Mouse (Mus musculus) hindbrain, embryonic 10.5 days (tissue): ENCODE results near the gene Nt5c3b. TPM values are rescaled to one million over a fixed set of nuclear protein-coding genes. Genes with fewer than 3 reads are reported as not detected.

ENCODE experiments used
- DNase-seq: peaks from one replicate; pipeline ENCODE4 v3.0.0-alpha.2; 2017; ENCODE audit warnings: low spot score
- H3K27ac ChIP-seq: fragments of 300-500 bp; sonication (generic); 2 replicates; pipeline ENCODE4 v1.5.1; 2016; ENCODE audit warnings: mild to moderate bottlenecking, moderate library complexity
- H3K27me3 ChIP-seq: fragments of 300-500 bp; sonication (generic); 2 replicates; pipeline ENCODE4 v1.6.1; 2016; ENCODE audit warnings: mild to moderate bottlenecking; ENCODE audit not compliant: poor library complexity, insufficient read depth, severe bottlenecking
- H3K36me3 ChIP-seq: fragments of 300-500 bp; sonication (generic); 2 replicates; pipeline ENCODE4 v1.6.1; 2016; ENCODE audit warnings: mild to moderate bottlenecking, moderate library complexity
- H3K4me1 ChIP-seq: fragments of 300-500 bp; sonication (generic); replicated peaks from 2 replicates; pipeline ENCODE4 v1.6.1; 2016; ENCODE audit warnings: mild to moderate bottlenecking
- H3K4me3 ChIP-seq: fragments of 300-500 bp; sonication (generic); 2 replicates; pipeline ENCODE4 v1.5.1; 2016; ENCODE audit warnings: mild to moderate bottlenecking, moderate library complexity
- H3K9me3 ChIP-seq: fragments of 300-500 bp; sonication (generic); 2 replicates; pipeline ENCODE4 v1.6.1; 2016; ENCODE audit warnings: mild to moderate bottlenecking, moderate library complexity
- WGBS: fragments of 180-500 bp; shearing (Covaris S2); methylation state at CpG from one replicate; pipeline ENCODE4 v1.1.7; 2016; 5-methylcytosine and 5-hydroxymethylcytosine counted together
- polyA plus RNA-seq: library from polyadenylated mRNA; unstranded; fragments of >200 nt; fragmentation: Nextera tagmentation; extraction: Ambion mirVana; gene quantifications from 2 replicates; pipeline ENCODE4 v1.2.1, GENCODE M21; 2016

Nt5c3b gene
- polyA plus RNA-seq, 1 experiment from 2014 or later: 115 TPM

- H3K4me1 ChIP-seq: peaks cover 51% of the 10 kb centered on the region
- WGBS: 0% methylated on average over 31 of the region's 31 CpGs
- DNase-seq: peak; percentile 72
These were observed 26.4 kb downstream of the Nt5c3b start, which contains the start of gene Fkbp10 for GRCm38 (mm10) chr11:100414914-100415822. Fkbp10 (plus strand) TSS chr11:100415697.

DNA sequence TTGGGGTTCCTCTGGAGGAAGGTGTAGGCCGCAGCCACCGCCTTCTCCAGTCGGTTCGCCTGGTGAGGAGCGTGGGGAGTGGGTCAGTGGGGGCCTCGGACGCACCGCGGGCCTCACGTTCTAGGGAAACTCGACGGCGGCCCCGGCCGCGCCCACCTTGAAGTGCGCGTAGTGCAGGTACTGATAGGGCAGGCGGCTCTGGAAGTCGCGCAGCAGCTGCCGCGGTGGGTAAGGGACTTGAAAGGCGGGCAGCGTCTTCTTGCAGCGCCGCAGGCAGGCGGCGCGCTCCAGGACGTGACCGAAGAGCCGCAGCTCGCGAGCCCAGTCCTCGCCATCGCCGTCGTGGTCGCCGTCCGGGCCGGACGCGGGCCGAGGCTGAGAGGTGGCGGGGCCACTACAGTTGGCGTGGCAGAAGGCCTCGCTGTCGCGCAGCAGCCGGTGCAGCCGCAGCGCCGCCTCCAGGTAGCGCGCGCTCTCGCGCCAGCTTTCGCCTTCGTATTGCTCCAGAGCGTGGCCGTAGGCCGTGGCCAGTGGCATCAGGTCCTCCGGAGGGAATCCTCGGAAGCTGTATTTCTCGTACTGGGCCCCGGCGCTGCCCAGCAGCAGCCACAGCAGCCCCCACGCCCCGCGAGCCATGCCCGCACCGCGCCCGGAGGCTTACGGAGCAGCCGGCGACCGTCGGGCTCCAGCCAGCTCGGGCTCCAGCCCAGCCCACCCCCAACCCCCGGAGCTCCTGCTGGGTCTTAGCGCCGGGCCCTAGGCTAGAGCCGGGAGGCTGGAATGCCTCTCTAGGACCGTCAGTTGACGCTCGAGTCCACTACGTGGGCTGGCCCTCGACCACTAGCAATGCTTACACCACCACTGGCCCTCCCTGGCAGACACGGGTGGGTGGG, 27.3 kb downstream of the Nt5c3b start, which contains the start of gene P3h4:
TSS of gene P3h4 (minus strand) at position 816 of the 893 bp plus-strand sequence.
- Histone ChIP-seq H3K27ac (peak within 1 kb of the TSS; percentile 90), H3K36me3 (peaks cover 17% of the 10 kb centered on the region), H3K4me1 (peaks cover 51% of the 10 kb centered on the region), H3K27me3 (peaks cover 35% of the 10 kb centered on the region), H3K4me3 (peak within 1 kb of the TSS; percentile 76), H3K9me3 (no peaks in the 10 kb centered on the region)
- 2% methylated on average over 93 of the region's 93 CpGs for WGBS
- DNase-seq: peak; percentile 91

More at GRCm38 (mm10) chr11:100414914-100415822, 26.4 kb downstream of the Nt5c3b start, which contains the start of gene Fkbp10:
- Histone ChIP-seq H3K36me3 (peaks cover 9% of the 10 kb centered on the region), H3K9me3 (no peaks in the 10 kb centered on the region), H3K27me3 (peaks cover 35% of the 10 kb centered on the region), H3K27ac (peak within 1 kb of the TSS; percentile 90), H3K4me3 (peak within 1 kb of the TSS; percentile 76)

GRCm38 (mm10) chr11:100413541-100413940, 28.1 kb downstream of the Nt5c3b start:
- Histone ChIP-seq H3K27ac (peak overlapping the region; percentile 90), H3K27me3 (peaks cover 35% of the 10 kb centered on the region), H3K4me3 (peak overlapping the region; percentile 76), H3K9me3 (no peaks in the 10 kb centered on the region), H3K4me1 (peaks cover 51% of the 10 kb centered on the region), H3K36me3 (peaks cover 24% of the 10 kb centered on the region)
- WGBS: 81% methylated on average over 11 of the region's 11 CpGs
- DNase-seq: no peak

- Histone ChIP-seq H3K9me3 (no peaks in the 10 kb centered on the region), H3K27ac (peak overlapping the region; percentile 40; the same call in 1 of the 2 replicates), H3K27me3 (peaks cover 28% of the 10 kb centered on the region), H3K4me1 (peaks cover 51% of the 10 kb centered on the region), H3K4me3 (no peak overlapping the region; the same call in 1 of the 2 replicates), H3K36me3 (peaks cover 29% of the 10 kb centered on the region)
- no peak for DNase-seq
- 86% methylated on average over 11 of the region's 11 CpGs for WGBS
These were observed 29.9 kb downstream of the Nt5c3b start for GRCm38 (mm10) chr11:100411736-100412135.

- H3K4me1 ChIP-seq: peaks cover 31% of the 10 kb centered on the region
- no peak overlapping the region for H3K4me3 ChIP-seq
- no peak overlapping the region for H3K27ac ChIP-seq
- peaks cover 9% of the 10 kb centered on the region for H3K27me3 ChIP-seq
- H3K36me3 ChIP-seq: peaks cover 29% of the 10 kb centered on the region
- DNase-seq: no peak
- no peaks in the 10 kb centered on the region for H3K9me3 ChIP-seq
- 76% methylated on average over 3 of the region's 3 CpGs for whole genome bisulfite sequencing
These were observed 31.9 kb downstream of the Nt5c3b start for GRCm38 (mm10) chr11:100409686-100410085.

- Histone ChIP-seq H3K27ac (no peak overlapping the region), H3K36me3 (peaks cover 29% of the 10 kb centered on the region), H3K9me3 (no peaks in the 10 kb centered on the region), H3K27me3 (peaks cover 8% of the 10 kb centered on the region), H3K4me1 (peaks cover 25% of the 10 kb centered on the region), H3K4me3 (no peak overlapping the region)
- WGBS: 93% methylated on average over 12 of the region's 12 CpGs
- no peak for DNase-seq
These were observed 32.7 kb downstream of the Nt5c3b start for GRCm38 (mm10) chr11:100408835-100409462.

DNA sequence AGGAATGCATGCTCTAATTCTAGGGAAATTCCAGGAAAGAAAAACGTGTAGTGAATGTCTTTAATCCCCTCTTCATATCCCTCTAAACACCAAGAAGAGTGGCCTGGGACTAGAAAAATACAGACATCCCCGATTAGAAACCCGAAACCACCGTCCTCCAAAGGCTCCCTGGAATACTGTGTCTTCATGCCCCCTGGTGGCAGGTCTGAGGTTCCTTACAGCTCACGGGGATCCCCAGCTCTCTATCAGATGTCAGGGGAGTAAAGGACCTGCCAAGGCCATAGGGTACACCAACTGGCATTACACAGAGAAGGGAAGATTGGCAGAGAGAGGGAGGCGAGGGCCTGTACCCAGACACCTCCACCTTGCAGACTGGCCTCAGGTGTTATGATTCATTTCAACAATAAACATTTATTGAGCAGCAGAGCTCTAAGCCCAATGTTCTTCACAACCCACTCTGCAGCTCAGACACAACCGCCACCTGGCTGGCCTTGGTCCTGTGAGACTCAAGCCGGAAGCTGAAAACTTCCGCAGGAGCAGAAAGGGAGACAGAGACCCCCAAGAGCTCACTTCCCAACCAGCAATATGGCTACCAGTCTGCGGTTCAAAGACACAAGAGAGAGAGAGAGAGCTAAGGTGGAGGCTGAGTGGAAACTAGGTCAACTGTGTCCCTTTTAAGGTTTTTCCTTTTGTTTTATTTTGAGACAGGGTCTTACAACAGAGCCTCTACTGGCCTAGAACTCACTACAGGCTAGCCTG, 33.4 kb downstream of the Nt5c3b start:
- DNase-seq: peak; percentile 50
- WGBS: 50% methylated on average over 10 of the region's 10 CpGs

GRCm38 (mm10) chr11:100406995-100407705, 34.5 kb downstream of the Nt5c3b start:
- H3K27me3 ChIP-seq: no peaks in the 10 kb centered on the region; the same call in 1 of the 2 replicates
- H3K36me3 ChIP-seq: peaks cover 26% of the 10 kb centered on the region
- WGBS: 86% methylated on average over 5 of the region's 5 CpGs
- H3K27ac ChIP-seq: no peak overlapping the region
- no peak overlapping the region for H3K4me3 ChIP-seq
- no peak for DNase-seq
- peaks cover 24% of the 10 kb centered on the region for H3K4me1 ChIP-seq
- H3K9me3 ChIP-seq: no peaks in the 10 kb centered on the region

More for the DNA sequence above, 33.4 kb downstream of the Nt5c3b start:
- Histone ChIP-seq H3K27me3 (peaks cover under 1% of the 10 kb centered on the region), H3K4me3 (no peak overlapping the region), H3K36me3 (peaks cover 29% of the 10 kb centered on the region), H3K9me3 (no peaks in the 10 kb centered on the region), H3K4me1 (peaks cover 25% of the 10 kb centered on the region), H3K27ac (no peak overlapping the region)

DNA sequence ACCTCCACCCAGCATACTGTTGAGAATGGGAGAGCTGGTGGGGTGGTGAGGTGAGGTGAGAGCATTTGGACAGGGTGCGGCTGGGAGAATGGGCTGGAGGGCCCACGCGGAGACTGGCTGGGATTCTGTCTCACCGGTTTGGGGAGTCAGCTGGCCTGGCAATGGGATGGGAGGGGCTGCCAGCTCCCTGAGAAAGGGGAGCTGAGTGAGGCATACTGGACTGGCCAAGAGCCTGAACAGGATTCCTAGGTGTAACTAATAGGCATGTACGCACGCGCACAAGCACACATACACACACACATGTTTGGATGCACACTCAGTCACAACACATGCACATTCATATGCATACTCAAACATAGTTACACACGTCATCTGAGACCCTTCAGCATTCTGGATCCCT, 35.3 kb downstream of the Nt5c3b start:
- Histone ChIP-seq H3K36me3 (peaks cover 26% of the 10 kb centered on the region), H3K4me1 (peaks cover 24% of the 10 kb centered on the region), H3K27me3 (no peaks in the 10 kb centered on the region), H3K27ac (no peak overlapping the region), H3K9me3 (no peaks in the 10 kb centered on the region), H3K4me3 (no peak overlapping the region)
- no peak for DNase-seq
- 81% methylated on average over 8 of the region's 8 CpGs for WGBS

- WGBS: 83% methylated on average over 3 of the region's 3 CpGs
- Histone ChIP-seq H3K36me3 (peaks cover 15% of the 10 kb centered on the region), H3K4me3 (no peak overlapping the region), H3K4me1 (peaks cover 24% of the 10 kb centered on the region), H3K27me3 (peaks cover 7% of the 10 kb centered on the region; the same call in 1 of the 2 replicates), H3K9me3 (no peaks in the 10 kb centered on the region), H3K27ac (no peak overlapping the region)
- DNase-seq: no peak
These were observed 37.0 kb downstream of the Nt5c3b start for GRCm38 (mm10) chr11:100404456-100405074.
